Mouse (Mus musculus) myocyte (in vitro differentiated cells): ENCODE results near the gene 1190002N15Rik. TPM values are rescaled to one million over a fixed set of nuclear protein-coding genes. Genes with fewer than 3 reads are reported as not detected.

Experiments used
- H3K27me3 ChIP-seq: one replicate; pipeline ENCODE4 v1.6.1; 2011; ENCODE audit not compliant: control insufficient read depth, insufficient read depth, insufficient read length
- H3K36me3 ChIP-seq: one replicate; pipeline ENCODE4 v1.6.1; 2011; ENCODE audit not compliant: control insufficient read depth, insufficient read depth
- H3K4me2 ChIP-seq: one replicate; pipeline ENCODE4 v1.6.1; 2011; ENCODE audit warnings: low read depth, control low read depth
- H3K4me3 ChIP-seq: one replicate; pipeline ENCODE4 v1.5.1; 2011; ENCODE audit warnings: mild to moderate bottlenecking, control low read depth, moderate library complexity
- H3K79me2 ChIP-seq: one replicate; pipeline ENCODE4 v1.6.1; 2011; ENCODE audit not compliant: control insufficient read depth, insufficient read depth
- H3ac ChIP-seq: one replicate; pipeline ENCODE4 v1.6.1; 2011; ENCODE audit not compliant: control insufficient read depth, insufficient read length
- CEBPB ChIP-seq: IDR thresholded peaks from 2 replicates; pipeline ENCODE4 v1.6.1; 2011; ENCODE audit warnings: mild to moderate bottlenecking, moderate library complexity; ENCODE audit not compliant: poor library complexity, insufficient read depth, severe bottlenecking
- E2F4 ChIP-seq: IDR thresholded peaks from one replicate; pipeline ENCODE4 v1.6.1; 2011; ENCODE audit warnings: mild to moderate bottlenecking, control low read depth, moderate library complexity; ENCODE audit not compliant: insufficient read depth
- MAX ChIP-seq: IDR thresholded peaks from one replicate; pipeline ENCODE4 v1.6.1; 2011; ENCODE audit warnings: low read depth, mild to moderate bottlenecking, control low read depth
- MYOD1 ChIP-seq, 3 experiments: IDR thresholded peaks; one replicate each; pipeline ENCODE4 v1.6.1; 2011; ENCODE audit warnings: control low read depth in 2 of 3, low read depth in 2 of 3, mild to moderate bottlenecking in 2 of 3, moderate library complexity in 1 of 3; ENCODE audit not compliant: insufficient read length in 2 of 3, control insufficient read depth in 1 of 3
- MYOG ChIP-seq, 3 experiments: IDR thresholded peaks; one replicate each; pipeline ENCODE4 v1.6.1; 2011; ENCODE audit warnings: control low read depth in 2 of 3, low read depth in 2 of 3, mild to moderate bottlenecking in 2 of 3; ENCODE audit not compliant: insufficient read length in 2 of 3, control insufficient read depth in 1 of 3, insufficient read depth in 1 of 3
- POLR2A ChIP-seq: IDR thresholded peaks from one replicate; pipeline ENCODE4 v1.6.1; 2011; ENCODE audit warnings: low read depth, mild to moderate bottlenecking, control low read depth, moderate library complexity; ENCODE audit not compliant: insufficient read length
- POLR2AphosphoS2 ChIP-seq: IDR thresholded peaks from one replicate; pipeline ENCODE4 v1.6.1; 2011; ENCODE audit warnings: low read depth, control low read depth; ENCODE audit not compliant: insufficient read length
- REST ChIP-seq: IDR thresholded peaks from one replicate; pipeline ENCODE4 v1.6.1; 2011; ENCODE audit warnings: mild to moderate bottlenecking, control low read depth, moderate library complexity; ENCODE audit not compliant: insufficient read depth, insufficient read length
- SRF ChIP-seq: IDR thresholded peaks from one replicate; pipeline ENCODE4 v1.6.1; 2011; ENCODE audit warnings: low read depth; ENCODE audit not compliant: control insufficient read depth, insufficient read length
- TCF12 ChIP-seq: IDR thresholded peaks from one replicate; pipeline ENCODE4 v1.6.1; 2011; ENCODE audit warnings: mild to moderate bottlenecking, control low read depth; ENCODE audit not compliant: poor library complexity, insufficient read depth, severe bottlenecking
- TCF3 ChIP-seq: IDR thresholded peaks from one replicate; pipeline ENCODE4 v1.6.1; 2011; ENCODE audit warnings: low read depth, control low read depth; ENCODE audit not compliant: insufficient read length
- USF1 ChIP-seq: IDR thresholded peaks from one replicate; pipeline ENCODE4 v1.6.1; 2011; ENCODE audit warnings: low read depth, mild to moderate bottlenecking, control low read depth, moderate library complexity
- polyA plus RNA-seq: library from polyadenylated mRNA; unstranded; fragments of >200 nt; fragmentation: generic; extraction: Trizol; gene quantifications from one replicate; pipeline ENCODE4 v1.2.1, GENCODE M21; 2012; ENCODE audit warnings: missing spikeins

The 1190002N15Rik gene
- polyA plus RNA-seq, 1 experiment, result 21.0 TPM

- no peaks in the 10 kb centered on the region for H3K36me3 ChIP-seq
- H3K4me2 ChIP-seq, result peak overlapping the region; percentile 77
- peak overlapping the region; percentile 86 for H3K4me3 ChIP-seq
- peaks cover 62% of the 10 kb centered on the region for H3K79me2 ChIP-seq
- TF ChIP-seq SRF, result no peak
- TF ChIP-seq TCF3, result no peak
- TF ChIP-seq REST, result peak; percentile 5
- TF ChIP-seq E2F4, result no peak
- TF ChIP-seq MYOG (IDR thresholded peaks at IDR 0.05; ENCODE audit: control insufficient read depth in 1 of 3, insufficient read depth in 1 of 3, insufficient read length in 2 of 3, low read depth in 2 of 3), result peak in 1 of 3 experiments; percentile 44
- TF ChIP-seq CEBPB, result no peak
- TF ChIP-seq MYOD1 (IDR thresholded peaks at IDR 0.05; ENCODE audit: control insufficient read depth in 1 of 3, insufficient read length in 2 of 3, low read depth in 2 of 3), result peak in 2 of 3 experiments; percentile 49 to 62
- TF ChIP-seq TCF12, result no peak
- TF ChIP-seq POLR2A, result peak; percentile 45
- TF ChIP-seq USF1, result no peak
- peak; percentile 50 for TF ChIP-seq POLR2AphosphoS2
- no peak for TF ChIP-seq MAX
- H3K27me3 ChIP-seq, result no peaks in the 10 kb centered on the region
- peak overlapping the region; percentile 93 for H3ac ChIP-seq
These were observed 597 bp downstream of the 1190002N15Rik start for GRCm38 (mm10) chr9:94537051-94537917.

GRCm38 (mm10) chr9:94536261-94536905 lies 1.5 kb downstream of the 1190002N15Rik start:
- Histone ChIP-seq H3K79me2 (peaks cover 71% of the 10 kb centered on the region), H3K36me3 (no peaks in the 10 kb centered on the region), H3K4me2 (peak overlapping the region; percentile 77), H3ac (peak overlapping the region; percentile 93), H3K27me3 (no peaks in the 10 kb centered on the region), H3K4me3 (peak overlapping the region; percentile 86)
- TF ChIP-seq TCF3 (no peak), USF1 (no peak), REST (no peak)

GRCm38 (mm10) chr9:94534795-94535194 lies 3.1 kb downstream of the 1190002N15Rik start:
- Histone ChIP-seq H3K79me2 (peaks cover 84% of the 10 kb centered on the region), H3K36me3 (no peaks in the 10 kb centered on the region), H3ac (no peak overlapping the region), H3K4me2 (peak overlapping the region; percentile 77), H3K4me3 (peak overlapping the region; percentile 86), H3K27me3 (no peaks in the 10 kb centered on the region)
- TF ChIP-seq CEBPB (no peak), SRF (no peak), POLR2AphosphoS2 (no peak), MYOD1 (IDR thresholded peaks at IDR 0.05; ENCODE audit: control insufficient read depth in 1 of 3, insufficient read length in 2 of 3, low read depth in 2 of 3) (no peak), MAX (no peak), E2F4 (no peak), TCF3 (no peak), TCF12 (no peak), MYOG (IDR thresholded peaks at IDR 0.05; ENCODE audit: control insufficient read depth in 1 of 3, insufficient read depth in 1 of 3, insufficient read length in 2 of 3, low read depth in 2 of 3) (no peak), POLR2A (no peak), USF1 (no peak), REST (no peak)

- H3K79me2 ChIP-seq, result peaks cover 84% of the 10 kb centered on the region
- H3K36me3 ChIP-seq, result no peaks in the 10 kb centered on the region
- no peak overlapping the region for H3ac ChIP-seq
- H3K27me3 ChIP-seq, result no peaks in the 10 kb centered on the region
- no peak for TF ChIP-seq REST
- TF ChIP-seq TCF12, result no peak
- TF ChIP-seq USF1, result no peak
- TF ChIP-seq POLR2AphosphoS2, result no peak
- TF ChIP-seq MYOG (IDR thresholded peaks at IDR 0.05; ENCODE audit: control insufficient read depth in 1 of 3, insufficient read depth in 1 of 3, insufficient read length in 2 of 3, low read depth in 2 of 3), result no peak
- no peak for TF ChIP-seq MYOD1 (IDR thresholded peaks at IDR 0.05; ENCODE audit: control insufficient read depth in 1 of 3, insufficient read length in 2 of 3, low read depth in 2 of 3)
- no peak for TF ChIP-seq SRF
- no peak for TF ChIP-seq CEBPB
- no peak for TF ChIP-seq POLR2A
- TF ChIP-seq MAX, result no peak
- H3K4me3 ChIP-seq, result peak overlapping the region; percentile 86
- H3K4me2 ChIP-seq, result peak overlapping the region; percentile 77
These were observed 3.7 kb downstream of the 1190002N15Rik start for GRCm38 (mm10) chr9:94534226-94534625.
